Mouse (Mus musculus) CD4-positive, CD25-positive, alpha-beta regulatory T cell, adult 4 months (primary cell): Measurements from ENCODE around the gene Olfr384. TPM values are rescaled to one million over a fixed set of nuclear protein-coding genes. Genes with fewer than 3 reads are reported as not detected.
"Not testable (repeated sequence)": the region's sequence is repeated elsewhere in the genome, so short reads cannot be mapped to it uniquely, and the experiment has no call there.

Experiments used
- ATAC-seq: one replicate; pipeline ENCODE4 v1.8.0; 2017
- polyA plus RNA-seq, 2 experiments: library from polyadenylated mRNA; unstranded; fragments of 100-300 nt; shearing (Covaris generic); gene quantifications; one replicate each; pipeline ENCODE4 v1.2.1; 2017

Olfr384 gene
- polyA plus RNA-seq, result not detected

- no peak for ATAC-seq
Observed at GRCm38 (mm10) chr11:73598294-73598693, at the start of gene Olfr384. Olfr384 (plus strand) TSS chr11:73598594.

GRCm38 (mm10) chr11:73579871-73580270, 18.5 kb upstream of the Olfr384 start:
- no peak for ATAC-seq

- not testable (repeated sequence) for ATAC-seq
Observed at GRCm38 (mm10) chr11:73583188-73583587, 15.2 kb upstream of the Olfr384 start.

- no peak for ATAC-seq
Observed at GRCm38 (mm10) chr11:73592908-73593307, 5.5 kb upstream of the Olfr384 start, which contains the start of gene Olfr385. Olfr385 (minus strand) TSS chr11:73593008.

Other genes starting within 250 kb of the Olfr384 start
- gene Olfr20, start 247.8 kb upstream of the Olfr384 start, polyA plus RNA-seq, result not detected
- not detected for gene Olfr376, start 227.3 kb upstream of the Olfr384 start, polyA plus RNA-seq
- not detected for gene Olfr1, start 199.0 kb upstream of the Olfr384 start, polyA plus RNA-seq
- not detected for gene Olfr378, start 170.1 kb upstream of the Olfr384 start, polyA plus RNA-seq
- gene Olfr380, start 141.1 kb upstream of the Olfr384 start, polyA plus RNA-seq, result not detected
- not detected for gene Olfr381, start 107.0 kb upstream of the Olfr384 start, polyA plus RNA-seq
- not detected for gene Olfr382, start 81.4 kb upstream of the Olfr384 start, polyA plus RNA-seq
- gene Olfr385, start 5.6 kb upstream of the Olfr384 start, polyA plus RNA-seq, result not detected
- not detected for gene Zfp735, start 90.2 kb downstream of the Olfr384 start, polyA plus RNA-seq
- gene Olfr389, start 182.1 kb downstream of the Olfr384 start, polyA plus RNA-seq, result not detected
- gene Olfr390, start 184.4 kb downstream of the Olfr384 start, polyA plus RNA-seq, result not detected
- gene Olfr391-ps, start 204.5 kb downstream of the Olfr384 start, polyA plus RNA-seq, result not detected
- gene Olfr392, start 218.5 kb downstream of the Olfr384 start, polyA plus RNA-seq, result under 1 TPM in 1 of 2 experiments, not detected in 1; 0.08 TPM